Mouse (Mus musculus) embryonic facial prominence, embryonic 13.5 days (tissue): ENCODE data around the gene Gm28230. TPM values are rescaled to one million over a fixed set of nuclear protein-coding genes. Genes with fewer than 3 reads are reported as not detected.

Experiments
- ATAC-seq: fragments of 200-750 bp; cut with Nextera tagmentation; 2 replicates; pipeline ENCODE4 v1.8.0; 2017; ENCODE audit warnings: low read depth; ENCODE audit not compliant: insufficient number of reproducible peaks, insufficient read depth, low FRiP score, low TSS enrichment
- H3K27ac ChIP-seq: fragments of 300-500 bp; sonication (generic); 2 replicates; pipeline ENCODE4 v1.5.1; 2015; ENCODE audit warnings: moderate library complexity, mild to moderate bottlenecking, inconsistent platforms
- H3K27me3 ChIP-seq: fragments of 300-500 bp; sonication (generic); 2 replicates; pipeline ENCODE4 v1.6.1; 2015; ENCODE audit warnings: mild to moderate bottlenecking, inconsistent platforms
- H3K36me3 ChIP-seq: fragments of 300-500 bp; sonication (generic); 2 replicates; pipeline ENCODE4 v1.6.1; 2015; ENCODE audit warnings: mild to moderate bottlenecking, inconsistent platforms
- H3K4me1 ChIP-seq: fragments of 300-500 bp; sonication (generic); 2 replicates; pipeline ENCODE4 v1.6.1; 2015; ENCODE audit warnings: inconsistent platforms
- H3K4me2 ChIP-seq: fragments of 300-500 bp; sonication (generic); 2 replicates; pipeline ENCODE4 v1.6.1; 2015; ENCODE audit warnings: moderate library complexity, mild to moderate bottlenecking, inconsistent platforms
- H3K4me3 ChIP-seq: fragments of 300-500 bp; sonication (generic); 2 replicates; pipeline ENCODE4 v1.5.1; 2015; ENCODE audit warnings: mild to moderate bottlenecking, inconsistent platforms
- H3K9ac ChIP-seq: fragments of 300-500 bp; sonication (generic); 2 replicates; pipeline ENCODE4 v1.6.1; 2015; ENCODE audit warnings: mild to moderate bottlenecking, inconsistent platforms
- H3K9me3 ChIP-seq: fragments of 300-500 bp; sonication (generic); 2 replicates; pipeline ENCODE4 v1.6.1; 2016; ENCODE audit warnings: inconsistent platforms
- WGBS: fragments of 180-500 bp; shearing (Covaris S2); methylation state at CpG from one replicate; pipeline ENCODE4 v1.1.7; 2015; ENCODE audit warnings: mixed read lengths; 5-methylcytosine and 5-hydroxymethylcytosine counted together
- polyA plus RNA-seq: library from polyadenylated mRNA; unstranded; fragments of >200 nt; fragmentation: Nextera tagmentation; extraction: Ambion mirVana; gene quantifications from 2 replicates; pipeline ENCODE4 v1.2.1, GENCODE M21; 2015

Gene Gm28230
- polyA plus RNA-seq, 1 experiment from 2014 or later = 0.18 TPM

GRCm38 (mm10) chr2:74720955-74721491 lies 5.5 kb upstream of the Gm28230 start:
- Histone ChIP-seq H3K9me3 (no peaks in the 10 kb centered on the region), H3K27me3 (peaks cover 100% of the 10 kb centered on the region), H3K4me3 (no peak overlapping the region), H3K36me3 (no peaks in the 10 kb centered on the region), H3K4me2 (no peak overlapping the region), H3K9ac (no peak overlapping the region), H3K4me1 (peaks cover 3% of the 10 kb centered on the region; the same call in 1 of the 2 replicates), H3K27ac (no peak overlapping the region)
- WGBS = 5% methylated on average over 5 of the region's 5 CpGs
- ATAC-seq = no peak

GRCm38 (mm10) chr2:74721882-74722281 lies 4.6 kb upstream of the Gm28230 start:
- 10% methylated on average over 6 of the region's 6 CpGs for WGBS
- Histone ChIP-seq H3K4me1 (no peaks in the 10 kb centered on the region), H3K9me3 (no peaks in the 10 kb centered on the region), H3K27ac (no peak overlapping the region), H3K36me3 (no peaks in the 10 kb centered on the region), H3K27me3 (peaks cover 100% of the 10 kb centered on the region), H3K4me3 (no peak overlapping the region), H3K9ac (no peak overlapping the region), H3K4me2 (no peak overlapping the region)
- no peak for ATAC-seq

- Histone ChIP-seq H3K27me3 (peaks cover 100% of the 10 kb centered on the region), H3K27ac (no peak overlapping the region), H3K9me3 (no peaks in the 10 kb centered on the region), H3K4me1 (peaks cover 5% of the 10 kb centered on the region), H3K4me2 (no peak overlapping the region), H3K4me3 (no peak overlapping the region), H3K36me3 (no peaks in the 10 kb centered on the region), H3K9ac (no peak overlapping the region)
- ATAC-seq = no peak
- 5% methylated on average over 8 of the region's 8 CpGs for WGBS
These were observed 3.6 kb upstream of the Gm28230 start for GRCm38 (mm10) chr2:74722949-74723348.

- H3K9ac ChIP-seq = no peak overlapping the region
- H3K4me2 ChIP-seq = no peak overlapping the region
- H3K27me3 ChIP-seq = peaks cover 100% of the 10 kb centered on the region
- H3K36me3 ChIP-seq = no peaks in the 10 kb centered on the region
- H3K4me3 ChIP-seq = no peak overlapping the region
- WGBS = 14% methylated on average over 7 of the region's 7 CpGs
- no peak overlapping the region for H3K27ac ChIP-seq
- ATAC-seq = no peak
- H3K4me1 ChIP-seq = peaks cover 5% of the 10 kb centered on the region
- no peaks in the 10 kb centered on the region for H3K9me3 ChIP-seq
These were observed 2.1 kb upstream of the Gm28230 start for GRCm38 (mm10) chr2:74724244-74725015.

- H3K9ac ChIP-seq = no peak overlapping the region
- no peak for ATAC-seq
- H3K4me1 ChIP-seq = peaks cover 5% of the 10 kb centered on the region
- H3K27me3 ChIP-seq = peaks cover 98% of the 10 kb centered on the region
- no peaks in the 10 kb centered on the region for H3K9me3 ChIP-seq
- no peaks in the 10 kb centered on the region for H3K36me3 ChIP-seq
- H3K4me3 ChIP-seq = no peak overlapping the region
- no peak overlapping the region for H3K4me2 ChIP-seq
- no peak overlapping the region for H3K27ac ChIP-seq
- 4% methylated on average over 17 of the region's 17 CpGs for WGBS
These were observed 1.4 kb upstream of the Gm28230 start for GRCm38 (mm10) chr2:74725171-74725570.

- H3K9ac ChIP-seq = no peak overlapping the region
- ATAC-seq = no peak
- H3K9me3 ChIP-seq = no peaks in the 10 kb centered on the region
- H3K4me2 ChIP-seq = peak overlapping the region; percentile 54
- peak overlapping the region; percentile 33 for H3K4me3 ChIP-seq
- WGBS = under 1% methylated on average over 40 of the region's 43 CpGs
- no peak overlapping the region for H3K27ac ChIP-seq
- peaks cover 5% of the 10 kb centered on the region for H3K4me1 ChIP-seq
- H3K27me3 ChIP-seq = peaks cover 98% of the 10 kb centered on the region
- no peaks in the 10 kb centered on the region for H3K36me3 ChIP-seq
These were observed 578 bp downstream of the Gm28230 start for GRCm38 (mm10) chr2:74726973-74727639.

- H3K36me3 ChIP-seq = no peaks in the 10 kb centered on the region
- no peak overlapping the region for H3K9ac ChIP-seq
- H3K4me2 ChIP-seq = peak overlapping the region; percentile 54
- peak overlapping the region; percentile 33 for H3K4me3 ChIP-seq
- no peak for ATAC-seq
- H3K27me3 ChIP-seq = peaks cover 98% of the 10 kb centered on the region
- H3K4me1 ChIP-seq = peaks cover 8% of the 10 kb centered on the region
- H3K27ac ChIP-seq = no peak overlapping the region
- WGBS = under 1% methylated on average over 24 of the region's 25 CpGs
- H3K9me3 ChIP-seq = no peaks in the 10 kb centered on the region
These were observed 1.2 kb downstream of the Gm28230 start for GRCm38 (mm10) chr2:74727640-74728302.

GRCm38 (mm10) chr2:74728303-74728680 lies 1.8 kb downstream of the Gm28230 start:
- no peaks in the 10 kb centered on the region for H3K36me3 ChIP-seq
- WGBS = 4% methylated on average over 13 of the region's 13 CpGs
- H3K4me2 ChIP-seq = no peak overlapping the region
- no peak overlapping the region for H3K4me3 ChIP-seq
- peaks cover 9% of the 10 kb centered on the region for H3K4me1 ChIP-seq
- ATAC-seq = 0 out of 2 replicates have a peak, but pooled peaks have one; percentile 26
- peaks cover 98% of the 10 kb centered on the region for H3K27me3 ChIP-seq
- H3K9me3 ChIP-seq = no peaks in the 10 kb centered on the region
- H3K9ac ChIP-seq = no peak overlapping the region
- no peak overlapping the region for H3K27ac ChIP-seq

GRCm38 (mm10) chr2:74730331-74730730 lies 3.8 kb downstream of the Gm28230 start:
- no peak overlapping the region for H3K4me3 ChIP-seq
- H3K36me3 ChIP-seq = no peaks in the 10 kb centered on the region
- no peak overlapping the region for H3K9ac ChIP-seq
- no peaks in the 10 kb centered on the region for H3K9me3 ChIP-seq
- no peak overlapping the region for H3K27ac ChIP-seq
- peaks cover 98% of the 10 kb centered on the region for H3K27me3 ChIP-seq
- no peak overlapping the region for H3K4me2 ChIP-seq
- no peak for ATAC-seq
- 7% methylated on average over 8 of the region's 8 CpGs for WGBS
- H3K4me1 ChIP-seq = peaks cover 11% of the 10 kb centered on the region

GRCm38 (mm10) chr2:74731055-74731454 lies 4.5 kb downstream of the Gm28230 start:
- Histone ChIP-seq H3K27ac (no peak overlapping the region), H3K9me3 (no peaks in the 10 kb centered on the region), H3K4me2 (no peak overlapping the region), H3K36me3 (no peaks in the 10 kb centered on the region), H3K27me3 (peaks cover 98% of the 10 kb centered on the region), H3K4me3 (no peak overlapping the region), H3K4me1 (peaks cover 18% of the 10 kb centered on the region), H3K9ac (no peak overlapping the region)
- ATAC-seq = no peak

GRCm38 (mm10) chr2:74731799-74732512 lies 5.4 kb downstream of the Gm28230 start:
- H3K27me3 ChIP-seq = peaks cover 98% of the 10 kb centered on the region
- H3K4me3 ChIP-seq = no peak overlapping the region
- no peaks in the 10 kb centered on the region for H3K36me3 ChIP-seq
- no peak for ATAC-seq
- no peaks in the 10 kb centered on the region for H3K9me3 ChIP-seq
- peaks cover 22% of the 10 kb centered on the region for H3K4me1 ChIP-seq
- no peak overlapping the region for H3K9ac ChIP-seq
- H3K27ac ChIP-seq = no peak overlapping the region
- H3K4me2 ChIP-seq = no peak overlapping the region
- 6% methylated on average over 9 of the region's 9 CpGs for WGBS
